Mouse (Mus musculus) limb, embryonic 11.5 days (tissue): ENCODE results near the gene Gm20422. TPM values are rescaled to one million over a fixed set of nuclear protein-coding genes. Genes with fewer than 3 reads are reported as not detected.

Experiments used
- ATAC-seq: fragments of 200-750 bp; cut with Nextera tagmentation; 2 replicates; pipeline ENCODE4 v1.8.0; 2017; ENCODE audit warnings: low read depth; ENCODE audit not compliant: insufficient number of reproducible peaks, low FRiP score, low TSS enrichment
- DNase-seq: peaks from one replicate; pipeline ENCODE4 v3.0.0-alpha.2; 2015; ENCODE audit warnings: low spot score
- H3K27ac ChIP-seq: fragments of 300-500 bp; sonication (generic); replicated peaks from 2 replicates; pipeline ENCODE4 v1.5.1; 2014; ENCODE audit warnings: low read depth, mild to moderate bottlenecking, low read length
- H3K27me3 ChIP-seq: fragments of 300-500 bp; sonication (generic); 2 replicates; pipeline ENCODE4 v1.6.1; 2014; ENCODE audit warnings: mild to moderate bottlenecking, low read length, mixed read lengths; ENCODE audit not compliant: control insufficient read depth, insufficient read depth
- H3K36me3 ChIP-seq: fragments of 300-500 bp; sonication (generic); 2 replicates; pipeline ENCODE4 v1.6.1; 2014; ENCODE audit warnings: mild to moderate bottlenecking, low read length, moderate library complexity, mixed read lengths; ENCODE audit not compliant: control insufficient read depth, insufficient read depth
- H3K4me1 ChIP-seq: fragments of 300-500 bp; sonication (generic); 2 replicates; pipeline ENCODE4 v1.6.1; 2014; ENCODE audit warnings: low read length, mixed read lengths; ENCODE audit not compliant: control insufficient read depth, insufficient read depth
- H3K4me2 ChIP-seq: fragments of 300-500 bp; sonication (generic); 2 replicates; pipeline ENCODE4 v1.6.1; 2014; ENCODE audit warnings: low read depth, mild to moderate bottlenecking, moderate library complexity; ENCODE audit not compliant: severe bottlenecking
- H3K4me3 ChIP-seq: fragments of 300-500 bp; sonication (generic); 2 replicates; pipeline ENCODE4 v1.5.1; 2014; ENCODE audit warnings: low read depth, low read length
- H3K9ac ChIP-seq: fragments of 300-500 bp; sonication (generic); 2 replicates; pipeline ENCODE4 v1.6.1; 2014; ENCODE audit warnings: mild to moderate bottlenecking, low read length
- H3K9me3 ChIP-seq: fragments of 300-500 bp; sonication (generic); 2 replicates; pipeline ENCODE4 v1.6.1; 2016; ENCODE audit warnings: low read length; ENCODE audit not compliant: control insufficient read depth
- WGBS: fragments of 180-500 bp; shearing (Covaris S2); extraction: QIAGEN DNeasy Blood & Tissue Kit; methylation state at CpG from one replicate; pipeline ENCODE4 v1.1.7; 2014; 5-methylcytosine and 5-hydroxymethylcytosine counted together
- polyA plus RNA-seq: library from polyadenylated mRNA; unstranded; fragments of >200 nt; fragmentation: Nextera tagmentation; extraction: Ambion mirVana; gene quantifications from 2 replicates; pipeline ENCODE4 v1.2.1, GENCODE M21; 2014

Gene Gm20422
- polyA plus RNA-seq, 1 experiment from 2014 or later, result not detected

DNA sequence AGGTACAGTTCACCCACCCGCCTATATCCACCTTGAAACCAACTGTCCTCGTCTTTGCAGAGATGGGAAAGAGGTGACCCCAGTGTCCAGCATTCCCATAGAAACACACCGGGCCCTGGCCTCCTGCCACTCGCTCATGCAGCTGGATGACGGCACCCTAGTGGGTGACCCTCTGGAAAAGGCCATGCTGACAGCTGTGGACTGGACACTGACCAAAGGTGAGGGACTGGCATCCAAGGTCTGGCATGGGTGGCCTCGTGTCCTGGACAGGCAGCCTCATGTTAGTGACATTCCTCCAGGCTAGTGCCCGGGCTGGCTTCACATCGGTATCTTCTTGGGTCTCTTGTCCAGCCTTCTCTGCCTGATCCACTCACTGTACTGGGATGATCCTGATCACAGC is 24.6 kb upstream of the Gm20422 start:
- Histone ChIP-seq H3K4me3 (no peak overlapping the region), H3K4me2 (no peak overlapping the region), H3K27ac (no peak overlapping the region), H3K36me3 (peaks cover 70% of the 10 kb centered on the region), H3K27me3 (no peaks in the 10 kb centered on the region), H3K9me3 (no peaks in the 10 kb centered on the region), H3K4me1 (no peaks in the 10 kb centered on the region), H3K9ac (no peak overlapping the region)
- DNase-seq (no peak), ATAC-seq (no peak)
- 94% methylated on average over 8 of the region's 8 CpGs for WGBS

GRCm38 (mm10) chr8:69797661-69798060 is 23.0 kb upstream of the Gm20422 start:
- H3K4me3 ChIP-seq, result no peak overlapping the region
- 93% methylated on average over 10 of the region's 10 CpGs for WGBS
- H3K9ac ChIP-seq, result no peak overlapping the region
- H3K4me1 ChIP-seq, result peaks cover 1% of the 10 kb centered on the region
- no peak for DNase-seq
- H3K4me2 ChIP-seq, result no peak overlapping the region
- no peaks in the 10 kb centered on the region for H3K9me3 ChIP-seq
- no peak overlapping the region for H3K27ac ChIP-seq
- peaks cover 59% of the 10 kb centered on the region for H3K36me3 ChIP-seq
- ATAC-seq, result no peak
- H3K27me3 ChIP-seq, result no peaks in the 10 kb centered on the region

DNA sequence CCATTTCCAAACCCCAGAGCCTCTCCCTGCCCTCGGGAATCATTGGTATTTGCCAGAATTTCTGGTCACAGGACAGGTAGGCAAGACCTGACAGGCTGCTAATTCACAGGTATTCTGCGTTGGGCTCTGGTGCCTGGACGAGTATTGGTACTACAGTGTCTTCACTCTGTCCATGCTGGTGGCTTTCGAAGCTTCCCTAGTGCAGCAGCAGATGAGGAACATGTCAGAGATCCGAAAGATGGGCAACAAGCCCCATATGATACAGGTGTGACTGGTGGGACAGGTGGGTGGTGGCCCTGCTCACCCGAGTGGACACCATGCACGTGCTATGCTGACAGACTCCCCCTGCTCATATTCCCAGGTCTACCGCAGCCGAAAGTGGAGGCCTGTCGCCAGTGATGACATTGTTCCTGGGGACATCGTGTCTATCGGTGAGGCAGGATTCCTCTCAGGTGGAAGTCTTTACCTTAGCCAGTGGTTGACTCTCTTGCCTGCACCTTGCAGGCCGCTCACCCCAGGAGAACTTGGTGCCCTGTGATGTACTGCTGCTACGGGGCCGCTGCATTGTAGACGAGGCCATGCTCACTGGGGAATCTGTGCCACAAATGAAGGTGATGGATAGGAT is 22.1 kb upstream of the Gm20422 start:
- no peaks in the 10 kb centered on the region for H3K9me3 ChIP-seq
- DNase-seq (no peak), ATAC-seq (no peak)
- no peak overlapping the region for H3K9ac ChIP-seq
- no peak overlapping the region for H3K4me3 ChIP-seq
- H3K36me3 ChIP-seq, result peaks cover 52% of the 10 kb centered on the region
- 96% methylated on average over 16 of the region's 16 CpGs for WGBS
- H3K4me2 ChIP-seq, result no peak overlapping the region
- H3K27ac ChIP-seq, result no peak overlapping the region
- H3K4me1 ChIP-seq, result peaks cover 10% of the 10 kb centered on the region
- no peaks in the 10 kb centered on the region for H3K27me3 ChIP-seq

- DNase-seq (no peak), ATAC-seq (no peak)
- Histone ChIP-seq H3K4me1 (peaks cover 14% of the 10 kb centered on the region), H3K36me3 (peaks cover 39% of the 10 kb centered on the region), H3K27ac (no peak overlapping the region), H3K4me2 (no peak overlapping the region), H3K27me3 (no peaks in the 10 kb centered on the region), H3K9me3 (no peaks in the 10 kb centered on the region), H3K9ac (no peak overlapping the region), H3K4me3 (no peak overlapping the region)
- WGBS, result 94% methylated on average over 6 of the region's 6 CpGs
These were observed 20.2 kb upstream of the Gm20422 start for GRCm38 (mm10) chr8:69794901-69795300.

DNA sequence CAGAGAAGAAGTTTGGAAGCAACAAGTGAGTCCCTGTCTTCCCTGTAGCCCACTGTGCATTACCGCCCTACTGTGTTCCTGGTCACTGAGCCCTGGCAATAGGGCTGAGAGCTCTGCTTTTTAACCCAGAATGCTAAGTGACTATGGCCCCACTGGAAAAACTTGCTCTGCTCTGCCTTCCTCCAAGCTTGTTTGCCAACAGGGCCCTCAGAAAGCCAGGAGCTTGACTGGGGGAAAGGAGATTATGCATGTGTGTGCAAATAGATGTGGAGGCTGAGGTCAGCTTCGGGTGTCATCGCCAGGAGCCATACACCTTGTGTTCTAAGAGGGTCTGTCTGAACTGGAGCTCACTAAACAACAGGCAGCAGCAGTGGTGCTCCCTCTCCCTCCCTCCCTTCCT is 19.4 kb upstream of the Gm20422 start:
- H3K27ac ChIP-seq, result no peak overlapping the region
- no peak overlapping the region for H3K4me2 ChIP-seq
- no peaks in the 10 kb centered on the region for H3K9me3 ChIP-seq
- no peak overlapping the region for H3K4me3 ChIP-seq
- no peak overlapping the region for H3K9ac ChIP-seq
- ATAC-seq (no peak), DNase-seq (no peak)
- 96% methylated on average over 3 of the region's 3 CpGs for WGBS
- H3K4me1 ChIP-seq, result peaks cover 17% of the 10 kb centered on the region
- H3K36me3 ChIP-seq, result peaks cover 31% of the 10 kb centered on the region
- H3K27me3 ChIP-seq, result no peaks in the 10 kb centered on the region

- Histone ChIP-seq H3K4me3 (no peak overlapping the region), H3K4me1 (peaks cover 17% of the 10 kb centered on the region), H3K9ac (no peak overlapping the region), H3K27ac (no peak overlapping the region), H3K27me3 (no peaks in the 10 kb centered on the region), H3K36me3 (peaks cover 27% of the 10 kb centered on the region), H3K4me2 (no peak overlapping the region), H3K9me3 (no peaks in the 10 kb centered on the region)
- ATAC-seq (no peak), DNase-seq (no peak)
- 96% methylated on average over 4 of the region's 4 CpGs for WGBS
These were observed 19.0 kb upstream of the Gm20422 start for GRCm38 (mm10) chr8:69793666-69794065.

DNA sequence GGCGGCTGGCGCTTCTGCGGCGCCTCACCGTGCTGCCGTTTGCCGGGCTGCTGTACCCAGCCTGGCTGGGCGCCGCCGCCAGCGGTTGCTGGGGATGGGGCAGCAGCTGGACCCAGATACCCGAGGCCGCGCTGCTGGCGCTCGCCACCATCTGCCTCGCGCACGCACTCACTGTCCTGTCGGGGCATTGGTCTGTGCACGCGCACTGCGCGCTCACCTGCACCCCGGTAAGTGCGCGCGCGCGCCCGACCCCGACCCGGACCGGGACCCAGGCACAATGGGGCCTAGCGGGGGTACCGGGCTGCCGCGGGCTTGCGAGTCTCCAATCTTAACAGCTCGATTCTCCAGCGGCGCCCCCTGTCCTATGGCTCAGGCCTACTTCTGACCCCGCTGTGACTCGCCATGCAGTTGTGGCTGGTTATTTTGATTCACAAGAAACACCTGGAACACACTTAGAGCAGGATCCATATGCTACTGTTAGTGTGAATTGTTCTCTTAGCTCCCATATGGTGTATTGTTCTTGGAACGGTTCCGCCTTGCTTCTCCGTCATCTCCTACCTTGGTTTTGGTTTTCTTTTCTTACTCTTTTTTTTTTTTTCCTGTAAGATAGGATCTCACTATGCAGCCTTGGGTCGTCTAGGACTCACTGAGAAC is 16.9 kb upstream of the Gm20422 start:
- Histone ChIP-seq H3K27ac (peak overlapping the region; percentile 77), H3K27me3 (no peaks in the 10 kb centered on the region), H3K4me2 (peak overlapping the region; percentile 86), H3K9ac (peak overlapping the region; percentile 95), H3K36me3 (peaks cover 9% of the 10 kb centered on the region; the same call in 1 of the 2 replicates), H3K4me3 (peak overlapping the region; percentile 88), H3K4me1 (peaks cover 17% of the 10 kb centered on the region), H3K9me3 (no peaks in the 10 kb centered on the region)
- WGBS, result under 1% methylated on average over 45 of the region's 48 CpGs
- ATAC-seq (peak; percentile 58), DNase-seq (peak; percentile 73)

GRCm38 (mm10) chr8:69790773-69791367 is 16.2 kb upstream of the Gm20422 start, which contains the start of the genes Atp13a1 and Zfp866:
Gene Atp13a1 (plus strand): TSS chr8:69791163.
Gene Zfp866 (minus strand): TSS chr8:69791178.
- Histone ChIP-seq H3K9ac (peak within 1 kb of the TSS; percentile 95), H3K36me3 (peaks cover 6% of the 10 kb centered on the region; the same call in 1 of the 2 replicates), H3K9me3 (no peaks in the 10 kb centered on the region), H3K27ac (peak within 1 kb of the TSS; percentile 77), H3K4me1 (peaks cover 17% of the 10 kb centered on the region), H3K4me3 (peak within 1 kb of the TSS; percentile 88), H3K4me2 (peak within 1 kb of the TSS; percentile 86), H3K27me3 (no peaks in the 10 kb centered on the region)
- ATAC-seq (peak; percentile 94), DNase-seq (peak; percentile 93)
- WGBS, result under 1% methylated on average over 38 of the region's 38 CpGs
